Mouse (Mus musculus): ENCODE results near the gene Rnf149.

DNA sequence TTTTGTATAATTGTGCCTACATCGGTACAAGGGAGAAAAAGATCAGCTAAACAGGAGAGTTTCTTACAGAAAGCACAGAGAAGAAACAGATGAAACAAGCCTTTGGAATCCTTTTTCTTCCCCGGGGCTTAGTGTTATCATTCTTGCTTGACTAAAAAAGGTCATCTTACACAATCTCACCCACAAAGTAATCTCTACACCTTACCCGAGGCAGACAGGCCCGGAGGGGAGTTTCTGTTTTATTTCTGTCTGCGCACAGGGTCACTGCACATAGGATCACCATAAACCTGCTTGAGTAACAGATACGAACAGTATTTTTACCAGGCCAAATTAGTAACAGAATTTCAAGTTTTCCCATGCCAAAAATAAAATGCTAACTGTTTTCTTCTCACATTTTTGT lies 5.6 kb downstream of the Rnf149 start:
- TF ChIP-seq POLR2A (IDR thresholded peaks at IDR 0.05; ENCODE audit: low read depth, low read length) (no peak), CTCF (IDR thresholded peaks at IDR 0.05; ENCODE audit: extremely low read depth, insufficient read depth, insufficient read length, insufficient replicate concordance) (no peak)

All from spleen, adult 2 months (tissue).